Mouse (Mus musculus) cerebellum, adult 2 months (tissue): ENCODE data around the gene Bcas2.

Experiments
- CTCF ChIP-seq: fragments of 200-500 bp; IDR thresholded peaks from 2 replicates; pipeline ENCODE4 v1.5.1; 2011; ENCODE audit warnings: low read depth, mild to moderate bottlenecking, control low read depth, low read length, moderate library complexity, borderline replicate concordance; ENCODE audit not compliant: insufficient read depth
- POLR2A ChIP-seq: fragments of 200-500 bp; IDR thresholded peaks from 2 replicates; pipeline ENCODE4 v1.6.1; 2011; ENCODE audit warnings: low read length, control low read depth, borderline replicate concordance; ENCODE audit not compliant: insufficient read depth

GRCm38 (mm10) chr3:103159232-103159900 lies 12.1 kb upstream of the Bcas2 start:
- TF ChIP-seq POLR2A (no peak), CTCF (no peak)
